Mouse (Mus musculus): ENCODE results near the gene Asb7. TPM values are rescaled to one million over a fixed set of nuclear protein-coding genes. Genes with fewer than 3 reads are reported as not detected.

Gene Asb7
- 4.6 TPM for polyA plus RNA-seq (2017; shearing (Covaris generic))

GRCm38 (mm10) chr7:66689294-66689619 is at the start of gene Asb7:
Asb7 (minus strand) TSS chr7:66689596.

GRCm38 (mm10) chr7:66689620-66690360 is 394 bp upstream of the Asb7 start, which contains the start of gene Lins1:
Lins1 (plus strand) TSS chr7:66689889.

Other genes with a start within 250 kb of the Asb7 start
- 11.4 TPM for gene Lins1, start 293 bp upstream of the Asb7 start, polyA plus RNA-seq (2017; shearing (Covaris generic))
- gene Cers3, start 53.9 kb upstream of the Asb7 start, polyA plus RNA-seq (2017; shearing (Covaris generic)) = not detected
- 1.4 TPM for gene Adamts17, start 150.1 kb upstream of the Asb7 start, polyA plus RNA-seq (2017; shearing (Covaris generic))

Data from naive thymus-derived CD4-positive, alpha-beta T cell, adult 5 months (primary cell).